20 mouse cellular contexts compared by ENCODE assay signal in genomic region chr5:108452422-108452821, GRCm38 (mm10). TPM values are rescaled to one million over a fixed set of nuclear protein-coding genes. Genes with fewer than 3 reads are reported as not detected.
"Had no signal": no experiment of that assay in that cellular context is flagged by ENCODE, and none has a peak within 500 bp of the region (broad histone marks: within the 10 kb centered on the region; RNA-seq: fewer than 3 reads in every experiment).

No protein-coding gene starts in this region.

- DNase-seq: lung, adult 2 months; lung, postnatal 14 days; lung, postnatal 36 days; retina, postnatal 1 day; right cerebral cortex, adult 18-20 months; right cerebral cortex, postnatal 25 days; right cerebral cortex, postnatal 4 days; spleen, adult 18-20 months; thymus, adult 18-20 months; thymus, postnatal 14 days; thymus, postnatal 36 days had no signal

- H3K4me2 ChIP-seq: lung, embryonic 15.5 days; midbrain, embryonic 13.5 days; midbrain, embryonic 15.5 days; neural tube, embryonic 13.5 days; neural tube, embryonic 15.5 days had no signal

- H3K27ac ChIP-seq: lung, embryonic 15.5 days; macrophage; midbrain, embryonic 13.5 days; midbrain, embryonic 15.5 days; neural tube, embryonic 13.5 days; neural tube, embryonic 15.5 days had no signal

- H3K9me3 ChIP-seq: lung, embryonic 15.5 days; megakaryocyte, embryonic 14.5 days; midbrain, embryonic 13.5 days; midbrain, embryonic 15.5 days; neural tube, embryonic 13.5 days; neural tube, embryonic 15.5 days had no signal

- H3K36me3 ChIP-seq: lung, embryonic 15.5 days; midbrain, embryonic 13.5 days; midbrain, embryonic 15.5 days; neural tube, embryonic 13.5 days; neural tube, embryonic 15.5 days had no signal

- H3K9ac ChIP-seq: lung, embryonic 15.5 days; midbrain, embryonic 13.5 days; midbrain, embryonic 15.5 days; neural tube, embryonic 13.5 days; neural tube, embryonic 15.5 days had no signal

- ATAC-seq: lung, postnatal 0 days; midbrain, embryonic 13.5 days; midbrain, embryonic 15.5 days had no signal

- H3K4me1 ChIP-seq: midbrain, embryonic 15.5 days; neural tube, embryonic 13.5 days; neural tube, embryonic 15.5 days had no signal

- H3K4me3 ChIP-seq: lung, embryonic 15.5 days; megakaryocyte, embryonic 14.5 days; midbrain, embryonic 13.5 days; midbrain, embryonic 15.5 days; neural tube, embryonic 13.5 days; neural tube, embryonic 15.5 days had no signal

RNA-seq across cellular contexts. Expression of gene Mfsd7a, which starts 3.7 kb away (rescaled TPM):
- polyA plus RNA-seq: midbrain, embryonic 13.5 days; neural tube, embryonic 11.5 days had no signal
